Mouse (Mus musculus): ENCODE data around the gene Gstm2. TPM values are rescaled to one million over a fixed set of nuclear protein-coding genes. Genes with fewer than 3 reads are reported as not detected.
"Not testable (repeated sequence)": the region's sequence is repeated elsewhere in the genome, so short reads cannot be mapped to it uniquely, and the experiment has no call there.

The Gstm2 gene
- polyA plus RNA-seq, 1 experiment from 2014 or later = 76.2 TPM

DNA sequence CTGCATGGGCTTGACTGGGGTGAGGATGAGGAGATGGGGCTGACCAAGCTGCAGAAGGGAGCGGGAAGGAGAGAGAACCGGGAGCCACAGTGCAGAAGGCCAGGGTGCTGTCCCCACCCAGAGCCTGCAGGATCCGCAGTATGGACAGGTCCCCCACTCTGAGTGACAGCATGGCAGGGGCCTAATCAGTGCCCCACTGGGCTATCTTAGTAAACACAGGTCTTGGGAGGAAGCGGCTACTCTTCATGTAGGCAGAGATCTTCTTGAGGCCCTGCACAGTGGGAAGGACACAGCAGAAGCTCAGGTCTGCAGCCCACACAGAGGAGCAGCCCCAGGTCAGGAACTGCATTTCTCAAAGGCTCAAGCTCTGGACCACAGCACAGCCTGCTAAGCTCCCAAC, 22.2 kb downstream of the Gstm2 start:
- 89% methylated on average over 4 of the region's 4 CpGs for WGBS
- H3K4me1 ChIP-seq (ENCODE audit: control insufficient read depth, insufficient read depth, low read length) = no peaks in the 10 kb centered on the region
- H3K4me3 ChIP-seq (ENCODE audit: low read length) = no peak overlapping the region
- H3K9ac ChIP-seq (ENCODE audit: low read depth, low read length) = no peak overlapping the region
- H3K4me2 ChIP-seq (replicated peaks; ENCODE audit: low read depth, low read length) = no peak overlapping the region
- no peak overlapping the region for H3K27ac ChIP-seq (ENCODE audit: low read depth, low read length)
- no peak for ATAC-seq (ENCODE audit: low FRiP score, low TSS enrichment)
- H3K27me3 ChIP-seq (ENCODE audit: control insufficient read depth, insufficient read depth, low read length) = no peaks in the 10 kb centered on the region
- no peaks in the 10 kb centered on the region for H3K9me3 ChIP-seq (ENCODE audit: control insufficient read depth, low read length)
- no peaks in the 10 kb centered on the region for H3K36me3 ChIP-seq (ENCODE audit: control insufficient read depth, insufficient read depth, low read length)

DNA sequence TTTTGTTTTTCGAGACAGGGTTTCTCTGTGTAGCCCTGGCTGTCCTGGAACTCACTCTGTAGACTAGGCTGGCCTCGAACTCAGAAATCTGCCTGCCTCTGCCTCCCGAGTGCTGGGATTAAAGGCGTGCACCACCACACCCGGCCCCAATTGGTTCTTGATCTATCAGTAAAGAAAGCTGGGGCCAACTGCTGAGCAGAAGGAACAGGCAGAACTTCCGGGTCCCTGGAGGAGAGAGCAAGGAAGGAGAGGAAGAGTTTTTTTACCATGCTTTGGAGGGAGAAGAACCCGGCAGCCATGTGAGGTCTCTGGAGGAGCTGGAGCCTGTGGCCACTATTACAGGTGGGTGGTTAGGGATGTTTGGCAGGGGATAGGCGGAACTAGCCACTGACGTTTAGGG, 31.0 kb downstream of the Gstm2 start:
- H3K4me2 ChIP-seq (replicated peaks; ENCODE audit: low read depth, low read length); H3K4me1 ChIP-seq (ENCODE audit: control insufficient read depth, insufficient read depth, low read length); H3K4me3 ChIP-seq (ENCODE audit: low read length); H3K9me3 ChIP-seq (ENCODE audit: control insufficient read depth, low read length); H3K27ac ChIP-seq (ENCODE audit: low read depth, low read length); H3K27me3 ChIP-seq (ENCODE audit: control insufficient read depth, insufficient read depth, low read length); H3K36me3 ChIP-seq (ENCODE audit: control insufficient read depth, insufficient read depth, low read length); H3K9ac ChIP-seq (ENCODE audit: low read depth, low read length); ATAC-seq (ENCODE audit: low FRiP score, low TSS enrichment): not testable (repeated sequence)
- WGBS = 94% methylated on average over 9 of the region's 9 CpGs

GRCm38 (mm10) chr3:107953906-107954305, 32.3 kb downstream of the Gstm2 start:
- H3K4me3 ChIP-seq (ENCODE audit: low read length) = no peak overlapping the region
- no peaks in the 10 kb centered on the region for H3K9me3 ChIP-seq (ENCODE audit: control insufficient read depth, low read length)
- H3K27me3 ChIP-seq (ENCODE audit: control insufficient read depth, insufficient read depth, low read length) = no peaks in the 10 kb centered on the region
- peak; percentile 32; the same call in 1 of the 2 replicates for ATAC-seq (ENCODE audit: low FRiP score, low TSS enrichment)
- H3K27ac ChIP-seq (ENCODE audit: low read depth, low read length) = no peak overlapping the region
- WGBS = 76% methylated on average over 5 of the region's 5 CpGs
- H3K9ac ChIP-seq (ENCODE audit: low read depth, low read length) = no peak overlapping the region
- H3K36me3 ChIP-seq (ENCODE audit: control insufficient read depth, insufficient read depth, low read length) = no peaks in the 10 kb centered on the region
- peaks cover 5% of the 10 kb centered on the region; the same call in 1 of the 2 replicates for H3K4me1 ChIP-seq (ENCODE audit: control insufficient read depth, insufficient read depth, low read length)
- no peak overlapping the region for H3K4me2 ChIP-seq (replicated peaks; ENCODE audit: low read depth, low read length)

- Histone ChIP-seq H3K9me3 (ENCODE audit: control insufficient read depth, low read length) (no peaks in the 10 kb centered on the region), H3K4me1 (ENCODE audit: control insufficient read depth, insufficient read depth, low read length) (peaks cover 5% of the 10 kb centered on the region; the same call in 1 of the 2 replicates), H3K4me3 (ENCODE audit: low read length) (no peak overlapping the region), H3K27ac (ENCODE audit: low read depth, low read length) (no peak overlapping the region), H3K4me2 (replicated peaks; ENCODE audit: low read depth, low read length) (no peak overlapping the region), H3K27me3 (ENCODE audit: control insufficient read depth, insufficient read depth, low read length) (no peaks in the 10 kb centered on the region), H3K9ac (ENCODE audit: low read depth, low read length) (no peak overlapping the region), H3K36me3 (ENCODE audit: control insufficient read depth, insufficient read depth, low read length) (no peaks in the 10 kb centered on the region)
- 17% methylated on average over 6 of the region's 6 CpGs for WGBS
- ATAC-seq (ENCODE audit: low FRiP score, low TSS enrichment) = peak; percentile 41
These were observed 32.9 kb downstream of the Gstm2 start for GRCm38 (mm10) chr3:107953328-107953755.

DNA sequence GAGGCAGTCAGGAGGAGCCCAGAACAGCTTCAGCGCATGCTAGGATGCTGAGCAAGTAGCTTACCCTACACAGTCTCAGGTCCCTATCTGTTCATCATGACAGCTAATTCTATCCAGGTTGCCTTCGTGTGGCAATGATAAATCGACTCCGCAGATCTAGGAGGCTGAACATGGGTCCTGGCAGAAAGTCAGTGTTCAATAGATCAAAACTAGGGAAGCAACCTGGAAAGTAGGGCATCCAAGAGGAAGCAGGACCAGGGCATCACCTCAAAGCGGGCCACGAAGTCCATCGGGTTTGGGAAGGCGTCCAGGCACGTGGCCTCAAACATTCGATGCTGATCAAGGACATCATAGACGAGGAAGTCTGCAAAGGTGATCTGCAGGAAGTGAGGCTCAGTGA, 35.7 kb downstream of the Gstm2 start:
- Histone ChIP-seq H3K4me3 (ENCODE audit: low read length) (no peak overlapping the region), H3K4me1 (ENCODE audit: control insufficient read depth, insufficient read depth, low read length) (peaks cover 5% of the 10 kb centered on the region; the same call in 1 of the 2 replicates), H3K4me2 (replicated peaks; ENCODE audit: low read depth, low read length) (no peak overlapping the region), H3K36me3 (ENCODE audit: control insufficient read depth, insufficient read depth, low read length) (no peaks in the 10 kb centered on the region), H3K9me3 (ENCODE audit: control insufficient read depth, low read length) (no peaks in the 10 kb centered on the region), H3K27ac (ENCODE audit: low read depth, low read length) (no peak overlapping the region), H3K9ac (ENCODE audit: low read depth, low read length) (no peak overlapping the region), H3K27me3 (ENCODE audit: control insufficient read depth, insufficient read depth, low read length) (no peaks in the 10 kb centered on the region)
- 89% methylated on average over 11 of the region's 11 CpGs for WGBS
- ATAC-seq (ENCODE audit: low FRiP score, low TSS enrichment) = no peak

GRCm38 (mm10) chr3:107949461-107949860, 36.8 kb downstream of the Gstm2 start:
- not testable (repeated sequence) for H3K27ac ChIP-seq (ENCODE audit: low read depth, low read length); H3K9me3 ChIP-seq (ENCODE audit: control insufficient read depth, low read length); H3K27me3 ChIP-seq (ENCODE audit: control insufficient read depth, insufficient read depth, low read length); H3K4me2 ChIP-seq (replicated peaks; ENCODE audit: low read depth, low read length); H3K4me1 ChIP-seq (ENCODE audit: control insufficient read depth, insufficient read depth, low read length); H3K36me3 ChIP-seq (ENCODE audit: control insufficient read depth, insufficient read depth, low read length); H3K4me3 ChIP-seq (ENCODE audit: low read length); H3K9ac ChIP-seq (ENCODE audit: low read depth, low read length); ATAC-seq (ENCODE audit: low FRiP score, low TSS enrichment)
- WGBS = 92% methylated on average over 1 of the region's 1 CpGs

GRCm38 (mm10) chr3:107945729-107946128, 40.5 kb downstream of the Gstm2 start:
- no peaks in the 10 kb centered on the region for H3K36me3 ChIP-seq (ENCODE audit: control insufficient read depth, insufficient read depth, low read length)
- H3K4me3 ChIP-seq (ENCODE audit: low read length) = no peak overlapping the region
- ATAC-seq (ENCODE audit: low FRiP score, low TSS enrichment) = no peak
- no peak overlapping the region for H3K27ac ChIP-seq (ENCODE audit: low read depth, low read length)
- H3K4me1 ChIP-seq (ENCODE audit: control insufficient read depth, insufficient read depth, low read length) = peaks cover 7% of the 10 kb centered on the region
- WGBS = 66% methylated on average over 4 of the region's 4 CpGs
- H3K27me3 ChIP-seq (ENCODE audit: control insufficient read depth, insufficient read depth, low read length) = no peaks in the 10 kb centered on the region
- no peaks in the 10 kb centered on the region for H3K9me3 ChIP-seq (ENCODE audit: control insufficient read depth, low read length)
- H3K4me2 ChIP-seq (replicated peaks; ENCODE audit: low read depth, low read length) = no peak overlapping the region
- no peak overlapping the region for H3K9ac ChIP-seq (ENCODE audit: low read depth, low read length)

DNA sequence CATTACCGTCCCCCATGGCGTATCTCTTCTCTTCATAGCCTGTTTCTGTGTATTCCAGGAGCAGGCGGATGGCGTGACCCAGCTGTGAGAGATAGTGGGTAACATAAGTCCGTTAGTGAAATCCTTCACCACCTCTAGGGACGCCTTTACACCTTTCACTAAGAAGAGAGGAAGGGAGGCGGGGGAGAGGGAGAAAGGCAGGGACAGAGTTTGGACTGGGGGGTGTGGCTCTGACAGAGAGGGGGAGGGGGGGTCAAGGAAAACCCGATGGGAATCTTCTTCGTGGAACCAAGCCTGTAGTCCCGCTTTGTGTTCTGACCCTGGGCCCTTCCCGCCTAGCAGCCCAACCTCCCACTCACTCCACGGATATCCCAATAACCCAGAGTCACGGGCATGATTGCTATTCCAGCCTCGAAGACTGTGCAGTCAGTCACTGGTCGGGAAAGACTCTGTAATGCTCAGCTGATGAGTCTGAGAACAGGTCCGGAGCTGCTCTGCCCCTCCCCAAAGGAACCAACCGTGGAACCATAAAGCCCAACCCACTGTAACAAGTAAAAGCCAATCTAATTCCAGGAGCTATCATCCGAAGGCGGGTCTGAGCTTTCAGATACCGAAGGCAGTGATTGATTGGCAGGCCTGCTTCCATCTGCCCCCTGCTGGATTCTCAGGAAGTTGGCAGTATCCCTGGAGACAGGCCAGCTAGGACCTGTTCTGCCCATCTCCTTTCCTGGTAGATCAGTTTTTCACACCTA, 42.8 kb downstream of the Gstm2 start, which contains the start of gene Gstm6:
Gene Gstm6 (minus strand): TSS at position 511 of the 752 bp plus-strand sequence.
- Histone ChIP-seq H3K4me1 (ENCODE audit: control insufficient read depth, insufficient read depth, low read length) (peaks cover 7% of the 10 kb centered on the region), H3K4me3 (ENCODE audit: low read length) (peak within 1 kb of the TSS; percentile 28), H3K27ac (ENCODE audit: low read depth, low read length) (no peak within 1 kb of the TSS), H3K9me3 (ENCODE audit: control insufficient read depth, low read length) (no peaks in the 10 kb centered on the region), H3K9ac (ENCODE audit: low read depth, low read length) (0 out of 2 replicates have a peak within 1 kb of the TSS, but pooled peaks have one; percentile 28), H3K27me3 (ENCODE audit: control insufficient read depth, insufficient read depth, low read length) (no peaks in the 10 kb centered on the region), H3K4me2 (replicated peaks; ENCODE audit: low read depth, low read length) (peak within 1 kb of the TSS; percentile 49), H3K36me3 (ENCODE audit: control insufficient read depth, insufficient read depth, low read length) (no peaks in the 10 kb centered on the region)
- ATAC-seq (ENCODE audit: low FRiP score, low TSS enrichment) = peak; percentile 89
- 10% methylated on average over 20 of the region's 20 CpGs for WGBS

- no peaks in the 10 kb centered on the region for H3K36me3 ChIP-seq (ENCODE audit: control insufficient read depth, insufficient read depth, low read length)
- peaks cover 7% of the 10 kb centered on the region for H3K4me1 ChIP-seq (ENCODE audit: control insufficient read depth, insufficient read depth, low read length)
- no peaks in the 10 kb centered on the region for H3K27me3 ChIP-seq (ENCODE audit: control insufficient read depth, insufficient read depth, low read length)
- H3K9me3 ChIP-seq (ENCODE audit: control insufficient read depth, low read length) = no peaks in the 10 kb centered on the region
- WGBS = 75% methylated on average over 4 of the region's 4 CpGs
- no peak overlapping the region for H3K4me3 ChIP-seq (ENCODE audit: low read length)
- H3K27ac ChIP-seq (ENCODE audit: low read depth, low read length) = no peak overlapping the region
- no peak for ATAC-seq (ENCODE audit: low FRiP score, low TSS enrichment)
- no peak overlapping the region for H3K4me2 ChIP-seq (replicated peaks; ENCODE audit: low read depth, low read length)
- H3K9ac ChIP-seq (ENCODE audit: low read depth, low read length) = no peak overlapping the region
These were observed 45.0 kb downstream of the Gstm2 start for GRCm38 (mm10) chr3:107941261-107941660.

All from kidney, embryonic 14.5 days (tissue).